Mouse (Mus musculus) CH12.LX (cell line): ENCODE measurements around the gene Ints1. TPM values are rescaled to one million over a fixed set of nuclear protein-coding genes. Genes with fewer than 3 reads are reported as not detected.

Experiments
- DNase-seq: peaks from one replicate; pipeline ENCODE4 v3.0.0-alpha.2; 2013; ENCODE audit errors: extremely low read depth
- H3K27ac ChIP-seq: 2 replicates; pipeline ENCODE4 v1.5.1; 2012; ENCODE audit warnings: low read depth, mild to moderate bottlenecking, control low read depth, moderate library complexity; ENCODE audit not compliant: insufficient read depth
- H3K27me3 ChIP-seq: replicated peaks from 2 replicates; pipeline ENCODE3; 2012; ENCODE audit warnings: inconsistent platforms
- H3K36me3 ChIP-seq, 2 experiments: replicated peaks in 1 of 2; 2 replicates each; pipeline versions ENCODE3 to v1.6.1; 2012; ENCODE audit warnings: inconsistent platforms in 1 of 2, low read length in 1 of 2, mild to moderate bottlenecking in 1 of 2, mixed read lengths in 1 of 2, moderate library complexity in 1 of 2; ENCODE audit not compliant: control insufficient read depth in 1 of 2, insufficient read depth in 1 of 2
- H3K4me1 ChIP-seq, 2 experiments: 2 replicates each; pipeline ENCODE4 v1.6.1; 2012; ENCODE audit warnings: inconsistent platforms in 1 of 2, moderate library complexity in 1 of 2; ENCODE audit not compliant: insufficient read depth in 2 of 2, control insufficient read depth in 1 of 2
- H3K4me2 ChIP-seq: 2 replicates; pipeline ENCODE4 v1.6.1; 2012; ENCODE audit warnings: low read depth, mild to moderate bottlenecking, control low read depth; ENCODE audit not compliant: poor library complexity, insufficient read depth, severe bottlenecking
- H3K4me3 ChIP-seq, 3 experiments: fragments of 150-350 bp in 1 of 3; sonication (generic) in 1 of 3; replicated peaks in 1 of 3; 2 replicates each; pipeline versions ENCODE3 to v1.5.1; 2011 to 2012; ENCODE audit warnings: low read depth in 2 of 3, low read length in 2 of 3, mild to moderate bottlenecking in 2 of 3, moderate library complexity in 2 of 3, control low read depth in 1 of 3, improper control_type of control experiment in 1 of 3, inconsistent platforms in 1 of 3, mixed read lengths in 1 of 3; ENCODE audit not compliant: poor library complexity in 1 of 3
- H3K79me2 ChIP-seq: replicated peaks from 2 replicates; pipeline ENCODE4 v1.6.1; 2012; ENCODE audit warnings: mild to moderate bottlenecking, moderate library complexity; ENCODE audit not compliant: control insufficient read depth, poor library complexity, insufficient read depth, severe bottlenecking; ENCODE audit errors: extremely low read depth
- H3K9ac ChIP-seq: 2 replicates; pipeline ENCODE4 v1.6.1; 2012; ENCODE audit warnings: low read depth, mild to moderate bottlenecking, control low read depth, moderate library complexity; ENCODE audit not compliant: insufficient read depth
- H3K9me3 ChIP-seq: replicated peaks from 2 replicates; pipeline ENCODE3; 2012; ENCODE audit warnings: low read length, inconsistent platforms, mixed read lengths
- BHLHE40 ChIP-seq: IDR thresholded peaks from 2 replicates; pipeline ENCODE4 v1.6.1; 2011; ENCODE audit warnings: mild to moderate bottlenecking, low read depth, low read length, improper control_type of control experiment
- CHD1 ChIP-seq: IDR thresholded peaks from 2 replicates; pipeline ENCODE4 v1.6.1; 2012; ENCODE audit warnings: low read depth, low read length, improper control_type of control experiment, inconsistent platforms
- CHD2 ChIP-seq: IDR thresholded peaks from 2 replicates; pipeline ENCODE4 v1.6.1; 2011; ENCODE audit warnings: low read length, improper control_type of control experiment
- CTCF ChIP-seq, 2 experiments: IDR thresholded peaks in 1 of 2; conservative IDR thresholded peaks in 1 of 2; 2 replicates each; pipeline ENCODE4 v1.5.1; 2011 to 2012; ENCODE audit warnings: low read depth in 2 of 2, low read length in 2 of 2, improper control_type of control experiment in 1 of 2, inconsistent platforms in 1 of 2, mild to moderate bottlenecking in 1 of 2, moderate library complexity in 1 of 2
- E2F4 ChIP-seq: IDR thresholded peaks from 2 replicates; pipeline ENCODE4 v1.6.1; 2011; ENCODE audit warnings: low read depth, low read length, improper control_type of control experiment; ENCODE audit not compliant: insufficient replicate concordance
- ELF1 ChIP-seq: IDR thresholded peaks from 2 replicates; pipeline ENCODE4 v1.6.1; 2014; ENCODE audit warnings: low read depth, mild to moderate bottlenecking, inconsistent platforms, low read length, improper control_type of control experiment
- EP300 ChIP-seq: IDR thresholded peaks from 2 replicates; pipeline ENCODE4 v1.6.1; 2011; ENCODE audit warnings: low read length, improper control_type of control experiment
- ETS1 ChIP-seq: conservative IDR thresholded peaks from 2 replicates; pipeline ENCODE4 v1.6.1; 2012; ENCODE audit warnings: low read depth, mild to moderate bottlenecking, inconsistent platforms, low read length, improper control_type of control experiment, moderate library complexity
- GABPA ChIP-seq: IDR thresholded peaks from 2 replicates; pipeline ENCODE4 v1.6.1; 2012; ENCODE audit warnings: low read depth, low read length, improper control_type of control experiment, inconsistent platforms; ENCODE audit not compliant: insufficient replicate concordance
- HCFC1 ChIP-seq: IDR thresholded peaks from 2 replicates; pipeline ENCODE4 v1.6.1; 2012; ENCODE audit warnings: low read depth, mild to moderate bottlenecking, inconsistent platforms, low read length, improper control_type of control experiment
- IRF4 ChIP-seq: IDR thresholded peaks from 2 replicates; pipeline ENCODE4 v1.6.1; 2014; ENCODE audit warnings: low read depth, mild to moderate bottlenecking, inconsistent platforms, low read length, improper control_type of control experiment
- JUN ChIP-seq: IDR thresholded peaks from 2 replicates; pipeline ENCODE4 v1.6.1; 2011; ENCODE audit warnings: low read depth, mild to moderate bottlenecking, low read length, improper control_type of control experiment, moderate library complexity; ENCODE audit not compliant: insufficient read depth
- KAT2A ChIP-seq: IDR thresholded peaks from 2 replicates; pipeline ENCODE4 v1.6.1; 2012; ENCODE audit warnings: low read length, improper control_type of control experiment, inconsistent platforms; ENCODE audit not compliant: insufficient replicate concordance
- MAFK ChIP-seq: IDR thresholded peaks from 2 replicates; pipeline ENCODE4 v1.6.1; 2011; ENCODE audit warnings: low read length, improper control_type of control experiment; ENCODE audit not compliant: insufficient replicate concordance
- MAX ChIP-seq: IDR thresholded peaks from 2 replicates; pipeline ENCODE4 v1.6.1; 2011; ENCODE audit warnings: low read length, improper control_type of control experiment
- MAZ ChIP-seq: IDR thresholded peaks from 2 replicates; pipeline ENCODE4 v1.6.1; 2012; ENCODE audit warnings: low read depth, mild to moderate bottlenecking, inconsistent platforms, low read length, improper control_type of control experiment, moderate library complexity
- MEF2A ChIP-seq: IDR thresholded peaks from 2 replicates; pipeline ENCODE4 v1.6.1; 2014; ENCODE audit warnings: low read depth, mild to moderate bottlenecking, inconsistent platforms, low read length, improper control_type of control experiment, borderline replicate concordance
- MXI1 ChIP-seq: IDR thresholded peaks from 2 replicates; pipeline ENCODE4 v1.6.1; 2011; ENCODE audit warnings: mild to moderate bottlenecking, low read depth, low read length, improper control_type of control experiment
- MYC ChIP-seq: IDR thresholded peaks from 2 replicates; pipeline ENCODE4 v1.6.1; 2011; ENCODE audit warnings: low read depth, mild to moderate bottlenecking, improper control_type of control experiment, low read length
- PAX5 ChIP-seq: IDR thresholded peaks from 2 replicates; pipeline ENCODE4 v1.6.1; 2012; ENCODE audit warnings: low read length, inconsistent platforms, mixed read lengths
- POLR2A ChIP-seq: IDR thresholded peaks from 2 replicates; pipeline ENCODE4 v1.6.1; 2011; ENCODE audit warnings: low read depth, mild to moderate bottlenecking, improper control_type of control experiment, low read length
- POLR2AphosphoS2 ChIP-seq: IDR thresholded peaks from 2 replicates; pipeline ENCODE4 v1.6.1; 2011; ENCODE audit warnings: low read depth, low read length, improper control_type of control experiment
- RAD21 ChIP-seq: IDR thresholded peaks from 2 replicates; pipeline ENCODE4 v1.6.1; 2011; ENCODE audit warnings: low read depth, mild to moderate bottlenecking, low read length, improper control_type of control experiment, moderate library complexity
- RCOR1 ChIP-seq: conservative IDR thresholded peaks from 2 replicates; pipeline ENCODE4 v1.6.1; 2012; ENCODE audit warnings: low read depth, mild to moderate bottlenecking, inconsistent platforms, low read length, improper control_type of control experiment
- SIN3A ChIP-seq: IDR thresholded peaks from 2 replicates; pipeline ENCODE4 v1.6.1; 2012; ENCODE audit warnings: low read length, improper control_type of control experiment, inconsistent platforms
- SMC3 ChIP-seq: IDR thresholded peaks from 2 replicates; pipeline ENCODE4 v1.6.1; 2011; ENCODE audit warnings: low read depth, low read length, improper control_type of control experiment
- TBP ChIP-seq: conservative IDR thresholded peaks from 2 replicates; pipeline ENCODE4 v1.6.1; 2011; ENCODE audit warnings: low read depth, low read length, improper control_type of control experiment
- USF1 ChIP-seq: IDR thresholded peaks from 2 replicates; pipeline ENCODE4 v1.6.1; 2014; ENCODE audit warnings: low read depth, mild to moderate bottlenecking, inconsistent platforms, low read length, improper control_type of control experiment
- USF2 ChIP-seq: conservative IDR thresholded peaks from 2 replicates; pipeline ENCODE4 v1.6.1; 2011; ENCODE audit warnings: low read depth, low read length, improper control_type of control experiment
- ZC3H11A ChIP-seq: IDR thresholded peaks from 2 replicates; pipeline ENCODE4 v1.6.1; 2012; ENCODE audit warnings: low read depth, mild to moderate bottlenecking, inconsistent platforms, low read length, improper control_type of control experiment
- ZKSCAN1 ChIP-seq: IDR thresholded peaks from 2 replicates; pipeline ENCODE4 v1.6.1; 2012; ENCODE audit warnings: low read depth, inconsistent platforms, low read length, improper control_type of control experiment, borderline replicate concordance
- ZMIZ1 ChIP-seq: IDR thresholded peaks from 2 replicates; pipeline ENCODE4 v1.6.1; 2012; ENCODE audit warnings: low read depth, mild to moderate bottlenecking, inconsistent platforms, low read length, improper control_type of control experiment
- dilution Hi-C: fragments of 300-500 bp; cut with MboI; formaldehyde crosslinking; loops from 2 replicates; pipeline ENCODE4 v1.14.3; 2020; ENCODE audit warnings: low sequenced_read_pairs; ENCODE audit not compliant: extremely low pct_unique_long_range_greater_than_20kb, extremely low pct_ligation_motif_present
- in situ Hi-C: fragments of 300-500 bp; cut with MboI; formaldehyde crosslinking; loops from 3 replicates; pipeline ENCODE4 v1.14.3; 2019; ENCODE audit warnings: low sequenced_read_pairs, low pct_ligation_motif_present, low pct_unique_long_range_greater_than_20kb, mixed read lengths
- polyA plus RNA-seq: library from polyadenylated mRNA; unstranded; fragments of >175 nt; gene quantifications from 2 replicates; pipeline ENCODE4 v1.2.1, GENCODE M21; 2012; ENCODE audit warnings: low read depth; ENCODE audit not compliant: insufficient read length
- total RNA-seq, 2 experiments: library from RNA; depleted of rRNA; stranded (reverse); fragments of 300-350 nt in 1 of 2; fragments of >200 nt in 1 of 2; gene quantifications; 2 replicates each; pipeline ENCODE4 v1.2.3; 2012 to 2014

Gene Ints1
- total and polyA plus RNA-seq, 3 experiments, result 19.8 to 88.2 (median 72.1) TPM

GRCm38 (mm10) chr5:139734016-139734415, 41.5 kb downstream of the Ints1 start:
- dilution Hi-C loops, result no loop called here
- in situ Hi-C loops, result no loop called here
- no peak overlapping the region for H3K27ac ChIP-seq
- TF ChIP-seq EP300 (no peak), USF1 (no peak), ZKSCAN1 (no peak), SIN3A (no peak), KAT2A (no peak), ZC3H11A (no peak)
- H3K9me3 ChIP-seq, result no peaks in the 10 kb centered on the region
- H3K4me3 ChIP-seq, result no peak overlapping the region
- peaks cover 30 to 88% of the 10 kb centered on the region in 2 experiments for H3K4me1 ChIP-seq
- H3K79me2 ChIP-seq, result no peaks in the 10 kb centered on the region
- no peak overlapping the region for H3K4me2 ChIP-seq
- no peaks in the 10 kb centered on the region for H3K27me3 ChIP-seq
- DNase-seq, result peak; percentile 51
- H3K36me3 ChIP-seq, result no peaks in the 10 kb centered on the region
- no peak overlapping the region for H3K9ac ChIP-seq

- Histone ChIP-seq H3K27me3 (no peaks in the 10 kb centered on the region), H3K9ac (no peak overlapping the region; the same call in 1 of the 2 replicates), H3K4me3 (peak overlapping the region in 2 of 3 experiments; percentile 5 to 40), H3K9me3 (no peaks in the 10 kb centered on the region), H3K79me2 (no peaks in the 10 kb centered on the region), H3K27ac (peak overlapping the region; percentile 23), H3K36me3 (peaks cover 0 to 6% of the 10 kb centered on the region in 2 experiments), H3K4me2 (peak overlapping the region; percentile 26), H3K4me1 (peaks cover 25 to 86% of the 10 kb centered on the region in 2 experiments)
- DNase-seq, result peak; percentile 67
- dilution Hi-C loops (no loop called here), in situ Hi-C loops (no loop called here)
- 0 out of 2 replicates have a peak, but pooled peaks have one; percentile 43 for TF ChIP-seq MYC
- no peak for TF ChIP-seq MEF2A
- no peak for TF ChIP-seq PAX5
- TF ChIP-seq SMC3, result no peak
- TF ChIP-seq MXI1, result peak; percentile 34; the same call in 1 of the 2 replicates
- TF ChIP-seq MAZ, result no peak
- 0 out of 2 replicates have a peak, but pooled peaks have one; percentile 44 for TF ChIP-seq MAX
- no peak for TF ChIP-seq KAT2A
- no peak for TF ChIP-seq RCOR1
- no peak for TF ChIP-seq ZC3H11A
- TF ChIP-seq IRF4, result 0 out of 2 replicates have a peak, but pooled peaks have one; percentile 13
- TF ChIP-seq CTCF (conservative IDR thresholded peaks at IDR 0.05 in 1 of 2, IDR thresholded peaks at IDR 0.05 in 1 of 2; ENCODE audit: low read depth in 2 of 2, low read length in 2 of 2), result no peak
- peak; percentile 68 for TF ChIP-seq BHLHE40
- peak; percentile 58; the same call in 1 of the 2 replicates for TF ChIP-seq SIN3A
- peak; percentile 64 for TF ChIP-seq ELF1
- no peak for TF ChIP-seq ZKSCAN1
- no peak for TF ChIP-seq RAD21
- no peak for TF ChIP-seq CHD1
- no peak for TF ChIP-seq MAFK
- TF ChIP-seq POLR2AphosphoS2, result no peak
- no peak for TF ChIP-seq E2F4
- TF ChIP-seq ETS1, result peak; percentile 74
- TF ChIP-seq ZMIZ1, result peak; percentile 45; the same call in 1 of the 2 replicates
- TF ChIP-seq POLR2A, result peak; percentile 41; the same call in 1 of the 2 replicates
- TF ChIP-seq CHD2, result no peak
- TF ChIP-seq HCFC1, result peak; percentile 45; the same call in 1 of the 2 replicates
- no peak for TF ChIP-seq GABPA
- no peak for TF ChIP-seq JUN
- TF ChIP-seq TBP, result no peak
- TF ChIP-seq USF1, result no peak
- no peak for TF ChIP-seq USF2
- TF ChIP-seq EP300, result peak; percentile 58
Measured at GRCm38 (mm10) chr5:139732634-139733107, 42.8 kb downstream of the Ints1 start.
